Mouse (Mus musculus): ENCODE results near the gene Osm.

Gene Osm

GRCm38 (mm10) chr11:4240151-4240550, 3.9 kb downstream of the Osm start:
- no peak for DNase-seq

GRCm38 (mm10) chr11:4241180-4241579, 5.0 kb downstream of the Osm start:
- DNase-seq, result no peak

GRCm38 (mm10) chr11:4246126-4246525, 9.9 kb downstream of the Osm start:
- DNase-seq, result no peak

GRCm38 (mm10) chr11:4246623-4247022, 10.4 kb downstream of the Osm start:
- DNase-seq, result no peak

- DNase-seq, result no peak
Measured at GRCm38 (mm10) chr11:4247201-4247959, 11.2 kb downstream of the Osm start.

- no peak for DNase-seq
Measured at GRCm38 (mm10) chr11:4249151-4249550, 12.9 kb downstream of the Osm start.

GRCm38 (mm10) chr11:4250290-4250689, 14.1 kb downstream of the Osm start:
- DNase-seq, result peak; percentile 44

GRCm38 (mm10) chr11:4251376-4251775, 15.2 kb downstream of the Osm start:
- DNase-seq, result peak; percentile 19

GRCm38 (mm10) chr11:4252886-4253285, 16.7 kb downstream of the Osm start:
- no peak for DNase-seq

GRCm38 (mm10) chr11:4256846-4257607, 20.8 kb downstream of the Osm start, which contains the start of gene Lif:
Gene Lif, plus strand, starts transcription at chr11:4257557.
- DNase-seq, result no peak

GRCm38 (mm10) chr11:4257756-4258155, 21.5 kb downstream of the Osm start:
- DNase-seq, result no peak

- peak; percentile 86 for DNase-seq
Measured at GRCm38 (mm10) chr11:4258657-4259082, 22.4 kb downstream of the Osm start.

GRCm38 (mm10) chr11:4260463-4261187, 24.4 kb downstream of the Osm start:
- peak; percentile 83 for DNase-seq

- peak; percentile 81 for DNase-seq
Measured at GRCm38 (mm10) chr11:4261188-4261494, 24.9 kb downstream of the Osm start.

GRCm38 (mm10) chr11:4261969-4262368, 25.7 kb downstream of the Osm start:
- DNase-seq, result peak; percentile 56

- DNase-seq, result no peak
Measured at GRCm38 (mm10) chr11:4262847-4263246, 26.6 kb downstream of the Osm start.

- no peak for DNase-seq
Measured at GRCm38 (mm10) chr11:4263296-4263695, 27.1 kb downstream of the Osm start.

- peak; percentile 38 for DNase-seq
Measured at GRCm38 (mm10) chr11:4264066-4264465, 27.8 kb downstream of the Osm start.

- peak; percentile 57 for DNase-seq
Measured at GRCm38 (mm10) chr11:4266271-4267201, 30.3 kb downstream of the Osm start.

- no peak for DNase-seq
Measured at GRCm38 (mm10) chr11:4267202-4267578, 31.0 kb downstream of the Osm start.

- no peak for DNase-seq
Measured at GRCm38 (mm10) chr11:4268500-4268899, 32.3 kb downstream of the Osm start.

GRCm38 (mm10) chr11:4270744-4271459, 34.7 kb downstream of the Osm start:
- no peak for DNase-seq
